Mouse (Mus musculus): ENCODE data around the gene Lrrc4.

GRCm38 (mm10) chr6:28879315-28879714 lies 47.8 kb upstream of the Lrrc4 start:
- TF ChIP-seq CTCF (IDR thresholded peaks at IDR 0.05; ENCODE audit: low read depth, low read length) (no peak), GATA1 (IDR thresholded peaks at IDR 0.05; ENCODE audit: borderline replicate concordance, low read length) (no peak)
